ENCODE assay signal across 11 mouse cellular contexts in the genomic region with DNA sequence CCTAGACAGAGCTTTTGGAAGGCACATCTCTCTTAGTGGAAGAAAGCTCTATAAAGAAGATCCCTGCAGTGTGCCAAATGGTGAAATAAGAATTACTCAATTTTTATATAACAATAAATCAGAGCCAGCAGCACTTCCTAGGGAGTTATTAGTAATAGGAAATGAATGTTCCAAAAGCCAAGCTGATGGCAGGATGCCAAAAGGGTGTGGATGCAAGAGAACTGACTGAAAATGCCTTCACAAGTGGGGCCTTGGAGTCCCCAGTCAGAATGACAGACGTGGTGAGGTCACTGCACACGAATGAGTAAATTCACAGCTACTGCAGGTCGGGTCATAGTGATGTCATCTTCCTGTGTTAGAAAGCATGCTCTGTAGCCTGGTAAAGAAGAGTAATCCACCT. TPM values are rescaled to one million over a fixed set of nuclear protein-coding genes. Genes with fewer than 3 reads are reported as not detected.
DNase-seq lines count a peak whose midpoint lies in the region; ATAC-seq lines count a peak whose summit lies in the region.
"Had no signal": no experiment of that assay in that cellular context is flagged by ENCODE, and none has a peak within 500 bp of the region (broad histone marks: within the 10 kb centered on the region; RNA-seq: fewer than 3 reads in every experiment).

No protein-coding gene starts in this region.

- DNase-seq in liver = peak; percentile 47
- peak; percentile 93 for DNase-seq in embryonic facial prominence, embryonic 14.5 days (ENCODE audit: low spot score)
- peak; percentile 89 for DNase-seq in heart, postnatal 25 days (ENCODE audit: low spot score)
- peak; percentile 4 for DNase-seq in left cerebral cortex, adult 11 months (ENCODE audit: low spot score)
- DNase-seq in right cerebral cortex, postnatal 14 days = peak; percentile 15
- DNase-seq in frontal cortex, postnatal 25 days (ENCODE audit: low spot score in 2 of 2) = no peak
- DNase-seq in hindbrain, embryonic 10.5 days (ENCODE audit: low spot score) = no peak

- H3K27me3 ChIP-seq in liver, embryonic 12.5 days (replicated peaks) = no peaks in the 10 kb centered on the region
- H3K27me3 ChIP-seq in embryonic facial prominence, embryonic 14.5 days (replicated peaks; ENCODE audit: control insufficient read depth, insufficient read depth, low read length) = no peaks in the 10 kb centered on the region
- H3K27me3 ChIP-seq in hindbrain, embryonic 10.5 days (ENCODE audit: insufficient read depth, poor library complexity, severe bottlenecking) = no peaks in the 10 kb centered on the region

- intact Hi-C loops in heart, postnatal 25 days (cut with DNase I) = loop anchor here (5.0 kb wide), 1 partner anchor 57 kb away; the partner anchor contains the start of gene Pxdc1

- no peak for ATAC-seq in liver, embryonic 12.5 days
- no peak for ATAC-seq in embryonic facial prominence, embryonic 14.5 days (ENCODE audit: low read depth)

- H3K27ac ChIP-seq in liver, embryonic 12.5 days = no peak overlapping the region
- peak overlapping the region; percentile 41; the same call in 1 of the 2 replicates for H3K27ac ChIP-seq in embryonic facial prominence, embryonic 14.5 days (replicated peaks; ENCODE audit: low read depth, low read length)
- no peak overlapping the region for H3K27ac ChIP-seq in hindbrain, embryonic 10.5 days

- H3K9ac ChIP-seq in liver, embryonic 12.5 days = no peak overlapping the region
- H3K9ac ChIP-seq in embryonic facial prominence, embryonic 14.5 days (ENCODE audit: low read depth, low read length) = no peak overlapping the region

- no peak overlapping the region for H3K4me3 ChIP-seq in liver, embryonic 12.5 days
- H3K4me3 ChIP-seq in embryonic facial prominence, embryonic 14.5 days (ENCODE audit: low read depth, low read length) = no peak overlapping the region
- no peak overlapping the region for H3K4me3 ChIP-seq in hindbrain, embryonic 10.5 days

- no peaks in the 10 kb centered on the region for H3K4me1 ChIP-seq in liver, embryonic 12.5 days
- 0 out of 2 replicates have a peak, but pooled peaks cover 5% of the 10 kb centered on the region for H3K4me1 ChIP-seq in embryonic facial prominence, embryonic 14.5 days (ENCODE audit: control insufficient read depth, insufficient read depth, low read length)
- peaks cover 16% of the 10 kb centered on the region for H3K4me1 ChIP-seq in hindbrain, embryonic 10.5 days (replicated peaks)

- H3K36me3 ChIP-seq in liver, embryonic 12.5 days = no peaks in the 10 kb centered on the region
- H3K36me3 ChIP-seq in embryonic facial prominence, embryonic 14.5 days (ENCODE audit: control insufficient read depth, insufficient read depth, low read length) = no peaks in the 10 kb centered on the region
- H3K36me3 ChIP-seq in hindbrain, embryonic 10.5 days = no peaks in the 10 kb centered on the region

- H3K9me3 ChIP-seq in liver, embryonic 12.5 days (replicated peaks) = no peaks in the 10 kb centered on the region
- no peaks in the 10 kb centered on the region for H3K9me3 ChIP-seq in embryonic facial prominence, embryonic 14.5 days (ENCODE audit: control insufficient read depth, low read length)
- no peaks in the 10 kb centered on the region for H3K9me3 ChIP-seq in hindbrain, embryonic 10.5 days

- 33% methylated on average over 3 of the region's 3 CpGs for WGBS in liver, embryonic 12.5 days (ENCODE audit: insufficient replicate concordance)
- WGBS in embryonic facial prominence, embryonic 14.5 days = 36% methylated on average over 3 of the region's 3 CpGs
- 71% methylated on average over 3 of the region's 3 CpGs for WGBS in hindbrain, embryonic 10.5 days

- H3K4me2 ChIP-seq in liver, embryonic 12.5 days = no peak overlapping the region
- H3K4me2 ChIP-seq in embryonic facial prominence, embryonic 14.5 days (ENCODE audit: low read depth, low read length) = no peak overlapping the region

RNA-seq across cellular contexts. Expression of gene Fam50b, which starts 25.7 kb away (rescaled TPM):
- polyA plus RNA-seq in liver, embryonic 12.5 days (2016; fragmentation: Nextera tagmentation; extraction: Ambion mirVana) = not detected in 2 replicates
- 0.28 TPM in 1 of 2 replicates, not detected in the other for polyA plus RNA-seq in embryonic facial prominence, embryonic 14.5 days (2014; fragmentation: Nextera tagmentation; extraction: Ambion mirVana)
- not detected for total RNA-seq in heart, postnatal 25 days (2021)
- 0.12 TPM in 1 of 2 replicates, not detected in the other for polyA plus RNA-seq in hindbrain, embryonic 10.5 days (2016; fragmentation: Nextera tagmentation; extraction: Ambion mirVana)
- total RNA-seq: MEL; neutrophil, adult 5-6 weeks had no signal
- polyA plus RNA-seq: intestine, embryonic 14.5 days had no signal

RNA-seq across cellular contexts. Expression of gene Pxdc1, which starts 55.7 kb away (rescaled TPM):
- 10.6 and 12.8 TPM in 2 replicates for polyA plus RNA-seq in liver, embryonic 12.5 days (2016; fragmentation: Nextera tagmentation; extraction: Ambion mirVana)
- 31.0 and 33.5 TPM in 2 replicates for polyA plus RNA-seq in embryonic facial prominence, embryonic 14.5 days (2014; fragmentation: Nextera tagmentation; extraction: Ambion mirVana)
- total RNA-seq in heart, postnatal 25 days (2021) = 10 to 100 TPM; 11.5 to 12.9 TPM
- polyA plus RNA-seq in hindbrain, embryonic 10.5 days (2016; fragmentation: Nextera tagmentation; extraction: Ambion mirVana) = 3.2 and 3.6 TPM in 2 replicates
- total RNA-seq: MEL had no signal

Comparison
In these comparisons a context has a peak if more than half of its experiments do, and no peak if none do; other contexts are left out.
1. DNase-seq: peak in liver (single experiment), embryonic facial prominence, embryonic 14.5 days (single experiment), heart, postnatal 25 days (single experiment), left cerebral cortex, adult 11 months (single experiment) and right cerebral cortex, postnatal 14 days (single experiment); none in frontal cortex, postnatal 25 days (0 of 2) and hindbrain, embryonic 10.5 days (single experiment).